Mouse (Mus musculus): Measurements from ENCODE around the gene Acads. TPM values are rescaled to one million over a fixed set of nuclear protein-coding genes. Genes with fewer than 3 reads are reported as not detected.
"Not testable (repeated sequence)": the region's sequence is repeated elsewhere in the genome, so short reads cannot be mapped to it uniquely, and the experiment has no call there.

Gene Acads
- polyA plus RNA-seq, 1 experiment: 82.1 TPM

GRCm38 (mm10) chr5:115116426-115116825, 2.7 kb downstream of the Acads start:
- peaks cover 21% of the 10 kb centered on the region for H3K79me2 ChIP-seq (ENCODE audit: control insufficient read depth, insufficient read depth)
- H3K27me3 ChIP-seq (ENCODE audit: control insufficient read depth, insufficient read depth, insufficient read length): no peaks in the 10 kb centered on the region
- no peak for TF ChIP-seq POLR2AphosphoS2 (IDR thresholded peaks at IDR 0.05; ENCODE audit: insufficient read length, low read depth)
- no peak for TF ChIP-seq MYOD1 (IDR thresholded peaks at IDR 0.05; ENCODE audit: control insufficient read depth in 1 of 3, insufficient read length in 2 of 3, low read depth in 2 of 3)
- TF ChIP-seq MAX (IDR thresholded peaks at IDR 0.05; ENCODE audit: low read depth): no peak
- no peak for TF ChIP-seq USF1 (IDR thresholded peaks at IDR 0.05; ENCODE audit: low read depth)
- no peak for TF ChIP-seq TCF12 (IDR thresholded peaks at IDR 0.05; ENCODE audit: insufficient read depth, poor library complexity, severe bottlenecking)
- TF ChIP-seq MYOG (IDR thresholded peaks at IDR 0.05; ENCODE audit: control insufficient read depth in 1 of 3, insufficient read depth in 1 of 3, insufficient read length in 2 of 3, low read depth in 2 of 3): no peak
- no peak for TF ChIP-seq SRF (IDR thresholded peaks at IDR 0.05; ENCODE audit: control insufficient read depth, insufficient read length, low read depth)
- no peak for TF ChIP-seq TCF3 (IDR thresholded peaks at IDR 0.05; ENCODE audit: insufficient read length, low read depth)
- TF ChIP-seq REST (IDR thresholded peaks at IDR 0.05; ENCODE audit: insufficient read depth, insufficient read length): no peak
- TF ChIP-seq E2F4 (IDR thresholded peaks at IDR 0.05; ENCODE audit: insufficient read depth): no peak
- TF ChIP-seq POLR2A (IDR thresholded peaks at IDR 0.05; ENCODE audit: insufficient read length, low read depth): no peak
- no peak for TF ChIP-seq CEBPB (IDR thresholded peaks at IDR 0.05; ENCODE audit: insufficient read depth, poor library complexity, severe bottlenecking)
- H3K4me3 ChIP-seq: no peak overlapping the region
- no peaks in the 10 kb centered on the region for H3K36me3 ChIP-seq (ENCODE audit: control insufficient read depth, insufficient read depth)
- no peak overlapping the region for H3ac ChIP-seq (ENCODE audit: control insufficient read depth, insufficient read length)
- no peak overlapping the region for H3K4me2 ChIP-seq (ENCODE audit: low read depth)

GRCm38 (mm10) chr5:115114501-115114900, 4.6 kb downstream of the Acads start:
- Histone ChIP-seq H3K79me2 (ENCODE audit: control insufficient read depth, insufficient read depth) (peaks cover 21% of the 10 kb centered on the region), H3K4me2 (ENCODE audit: low read depth) (no peak overlapping the region), H3ac (ENCODE audit: control insufficient read depth, insufficient read length) (no peak overlapping the region), H3K36me3 (ENCODE audit: control insufficient read depth, insufficient read depth) (no peaks in the 10 kb centered on the region), H3K27me3 (ENCODE audit: control insufficient read depth, insufficient read depth, insufficient read length) (no peaks in the 10 kb centered on the region), H3K4me3 (no peak overlapping the region)
- TF ChIP-seq MYOD1 (IDR thresholded peaks at IDR 0.05; ENCODE audit: control insufficient read depth in 1 of 3, insufficient read length in 2 of 3, low read depth in 2 of 3): no peak
- TF ChIP-seq POLR2A (IDR thresholded peaks at IDR 0.05; ENCODE audit: insufficient read length, low read depth): no peak
- no peak for TF ChIP-seq REST (IDR thresholded peaks at IDR 0.05; ENCODE audit: insufficient read depth, insufficient read length)
- TF ChIP-seq MYOG (IDR thresholded peaks at IDR 0.05; ENCODE audit: control insufficient read depth in 1 of 3, insufficient read depth in 1 of 3, insufficient read length in 2 of 3, low read depth in 2 of 3): no peak
- TF ChIP-seq E2F4 (IDR thresholded peaks at IDR 0.05; ENCODE audit: insufficient read depth): no peak
- TF ChIP-seq MAX (IDR thresholded peaks at IDR 0.05; ENCODE audit: low read depth): no peak
- TF ChIP-seq TCF3 (IDR thresholded peaks at IDR 0.05; ENCODE audit: insufficient read length, low read depth): no peak
- TF ChIP-seq CEBPB (IDR thresholded peaks at IDR 0.05; ENCODE audit: insufficient read depth, poor library complexity, severe bottlenecking): no peak
- TF ChIP-seq POLR2AphosphoS2 (IDR thresholded peaks at IDR 0.05; ENCODE audit: insufficient read length, low read depth): no peak
- TF ChIP-seq TCF12 (IDR thresholded peaks at IDR 0.05; ENCODE audit: insufficient read depth, poor library complexity, severe bottlenecking): no peak
- TF ChIP-seq SRF (IDR thresholded peaks at IDR 0.05; ENCODE audit: control insufficient read depth, insufficient read length, low read depth): no peak
- no peak for TF ChIP-seq USF1 (IDR thresholded peaks at IDR 0.05; ENCODE audit: low read depth)

- no peaks in the 10 kb centered on the region for H3K36me3 ChIP-seq (ENCODE audit: control insufficient read depth, insufficient read depth)
These were observed 5.9 kb downstream of the Acads start for GRCm38 (mm10) chr5:115113244-115113643.

GRCm38 (mm10) chr5:115111156-115111555, 8.0 kb downstream of the Acads start:
- Histone ChIP-seq H3K4me3 (no peak overlapping the region), H3ac (ENCODE audit: control insufficient read depth, insufficient read length) (no peak overlapping the region), H3K36me3 (ENCODE audit: control insufficient read depth, insufficient read depth) (no peaks in the 10 kb centered on the region), H3K27me3 (ENCODE audit: control insufficient read depth, insufficient read depth, insufficient read length) (no peaks in the 10 kb centered on the region), H3K79me2 (ENCODE audit: control insufficient read depth, insufficient read depth) (no peaks in the 10 kb centered on the region), H3K4me2 (ENCODE audit: low read depth) (no peak overlapping the region)
- no peak for TF ChIP-seq TCF3 (IDR thresholded peaks at IDR 0.05; ENCODE audit: insufficient read length, low read depth)
- TF ChIP-seq POLR2AphosphoS2 (IDR thresholded peaks at IDR 0.05; ENCODE audit: insufficient read length, low read depth): no peak
- no peak for TF ChIP-seq E2F4 (IDR thresholded peaks at IDR 0.05; ENCODE audit: insufficient read depth)
- no peak for TF ChIP-seq MAX (IDR thresholded peaks at IDR 0.05; ENCODE audit: low read depth)
- no peak for TF ChIP-seq MYOD1 (IDR thresholded peaks at IDR 0.05; ENCODE audit: control insufficient read depth in 1 of 3, insufficient read length in 2 of 3, low read depth in 2 of 3)
- no peak for TF ChIP-seq POLR2A (IDR thresholded peaks at IDR 0.05; ENCODE audit: insufficient read length, low read depth)
- no peak for TF ChIP-seq MYOG (IDR thresholded peaks at IDR 0.05; ENCODE audit: control insufficient read depth in 1 of 3, insufficient read depth in 1 of 3, insufficient read length in 2 of 3, low read depth in 2 of 3)
- no peak for TF ChIP-seq TCF12 (IDR thresholded peaks at IDR 0.05; ENCODE audit: insufficient read depth, poor library complexity, severe bottlenecking)
- TF ChIP-seq USF1 (IDR thresholded peaks at IDR 0.05; ENCODE audit: low read depth): no peak
- no peak for TF ChIP-seq REST (IDR thresholded peaks at IDR 0.05; ENCODE audit: insufficient read depth, insufficient read length)
- no peak for TF ChIP-seq CEBPB (IDR thresholded peaks at IDR 0.05; ENCODE audit: insufficient read depth, poor library complexity, severe bottlenecking)
- no peak for TF ChIP-seq SRF (IDR thresholded peaks at IDR 0.05; ENCODE audit: control insufficient read depth, insufficient read length, low read depth)

More at GRCm38 (mm10) chr5:115113244-115113643, 5.9 kb downstream of the Acads start:
- Histone ChIP-seq H3K4me2 (ENCODE audit: low read depth) (no peak overlapping the region), H3K4me3 (no peak overlapping the region), H3ac (ENCODE audit: control insufficient read depth, insufficient read length) (no peak overlapping the region), H3K79me2 (ENCODE audit: control insufficient read depth, insufficient read depth) (peaks cover 15% of the 10 kb centered on the region), H3K27me3 (ENCODE audit: control insufficient read depth, insufficient read depth, insufficient read length) (no peaks in the 10 kb centered on the region)
- TF ChIP-seq TCF12 (IDR thresholded peaks at IDR 0.05; ENCODE audit: insufficient read depth, poor library complexity, severe bottlenecking) (no peak), POLR2A (IDR thresholded peaks at IDR 0.05; ENCODE audit: insufficient read length, low read depth) (no peak), SRF (IDR thresholded peaks at IDR 0.05; ENCODE audit: control insufficient read depth, insufficient read length, low read depth) (no peak), REST (IDR thresholded peaks at IDR 0.05; ENCODE audit: insufficient read depth, insufficient read length) (no peak), MAX (IDR thresholded peaks at IDR 0.05; ENCODE audit: low read depth) (no peak), USF1 (IDR thresholded peaks at IDR 0.05; ENCODE audit: low read depth) (no peak), CEBPB (IDR thresholded peaks at IDR 0.05; ENCODE audit: insufficient read depth, poor library complexity, severe bottlenecking) (no peak), TCF3 (IDR thresholded peaks at IDR 0.05; ENCODE audit: insufficient read length, low read depth) (no peak), MYOG (IDR thresholded peaks at IDR 0.05; ENCODE audit: control insufficient read depth in 1 of 3, insufficient read depth in 1 of 3, insufficient read length in 2 of 3, low read depth in 2 of 3) (no peak), MYOD1 (IDR thresholded peaks at IDR 0.05; ENCODE audit: control insufficient read depth in 1 of 3, insufficient read length in 2 of 3, low read depth in 2 of 3) (no peak)

GRCm38 (mm10) chr5:115103253-115103652, 15.9 kb downstream of the Acads start:
- not testable (repeated sequence) for H3ac ChIP-seq (ENCODE audit: control insufficient read depth, insufficient read length); H3K36me3 ChIP-seq (ENCODE audit: control insufficient read depth, insufficient read depth); H3K4me3 ChIP-seq; H3K27me3 ChIP-seq (ENCODE audit: control insufficient read depth, insufficient read depth, insufficient read length); H3K4me2 ChIP-seq (ENCODE audit: low read depth); H3K79me2 ChIP-seq (ENCODE audit: control insufficient read depth, insufficient read depth)
